Mouse (Mus musculus) bone marrow, adult 2 months (tissue): ENCODE results near the gene Wwc2.

Source experiments
- CTCF ChIP-seq: fragments of 200-500 bp; IDR thresholded peaks from 2 replicates; pipeline ENCODE4 v1.5.1; 2011; ENCODE audit warnings: low read length, control low read depth; ENCODE audit not compliant: control insufficient read depth, insufficient read depth
- POLR2A ChIP-seq: fragments of 200-500 bp; IDR thresholded peaks from 2 replicates; pipeline ENCODE4 v1.6.1; 2011; ENCODE audit warnings: low read depth, mild to moderate bottlenecking, control low read depth, low read length, borderline replicate concordance; ENCODE audit not compliant: control insufficient read depth

DNA sequence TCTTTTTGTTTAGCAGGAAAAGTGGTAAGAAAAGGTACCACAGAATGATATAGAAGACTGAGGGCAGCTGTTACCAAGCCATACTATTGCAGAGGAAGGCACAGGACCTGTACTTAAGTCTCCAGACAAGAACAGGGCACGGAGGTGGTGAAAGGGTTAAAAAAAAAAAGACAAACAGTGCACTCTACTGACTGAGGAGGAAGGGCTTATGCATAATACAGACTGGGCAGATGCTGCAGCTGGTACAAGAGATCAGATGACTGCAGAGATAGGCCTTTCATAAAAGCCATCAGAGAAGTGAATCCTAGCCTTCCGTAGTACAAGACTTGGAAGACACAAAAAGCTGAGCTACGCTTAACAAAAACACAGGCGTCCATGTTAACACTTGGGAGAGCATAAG, 28.2 kb downstream of the Wwc2 start:
- TF ChIP-seq POLR2A: no peak
- TF ChIP-seq CTCF: no peak
